Mouse (Mus musculus) midbrain, embryonic 15.5 days (tissue): Measurements from ENCODE around the gene Chn1. TPM values are rescaled to one million over a fixed set of nuclear protein-coding genes. Genes with fewer than 3 reads are reported as not detected.

Source experiments
- ATAC-seq: fragments of 200-750 bp; cut with Nextera tagmentation; replicated peaks from 2 replicates; pipeline ENCODE4 v1.8.0; 2017; ENCODE audit warnings: moderate TSS enrichment
- H3K27ac ChIP-seq: fragments of 300-500 bp; sonication (generic); 2 replicates; pipeline ENCODE4 v1.5.1; 2015; ENCODE audit warnings: mild to moderate bottlenecking, inconsistent platforms
- H3K27me3 ChIP-seq: fragments of 300-500 bp; sonication (generic); replicated peaks from 2 replicates; pipeline ENCODE4 v1.6.1; 2015; ENCODE audit warnings: inconsistent platforms
- H3K36me3 ChIP-seq: fragments of 300-500 bp; sonication (generic); replicated peaks from 2 replicates; pipeline ENCODE4 v1.6.1; 2015; ENCODE audit warnings: inconsistent platforms
- H3K4me1 ChIP-seq: fragments of 300-500 bp; sonication (generic); 2 replicates; pipeline ENCODE4 v1.6.1; 2015; ENCODE audit warnings: inconsistent platforms
- H3K4me2 ChIP-seq: fragments of 300-500 bp; sonication (generic); 2 replicates; pipeline ENCODE4 v1.6.1; 2015; ENCODE audit warnings: inconsistent platforms, mild to moderate bottlenecking, moderate library complexity
- H3K4me3 ChIP-seq: fragments of 300-500 bp; sonication (generic); 2 replicates; pipeline ENCODE4 v1.5.1; 2015; ENCODE audit warnings: mild to moderate bottlenecking, inconsistent platforms
- H3K9ac ChIP-seq: fragments of 300-500 bp; sonication (generic); 2 replicates; pipeline ENCODE4 v1.6.1; 2015; ENCODE audit warnings: mild to moderate bottlenecking, inconsistent platforms
- H3K9me3 ChIP-seq: fragments of 300-500 bp; sonication (generic); 2 replicates; pipeline ENCODE4 v1.6.1; 2016; ENCODE audit warnings: inconsistent platforms
- WGBS: fragments of 180-500 bp; shearing (Covaris S2); methylation state at CpG from one replicate; pipeline ENCODE4 v1.1.7; 2015; ENCODE audit warnings: mixed read lengths; 5-methylcytosine and 5-hydroxymethylcytosine counted together
- polyA plus RNA-seq: library from polyadenylated mRNA; unstranded; fragments of >200 nt; fragmentation: Nextera tagmentation; extraction: Ambion mirVana; gene quantifications from 2 replicates; pipeline ENCODE4 v1.2.1, GENCODE M21; 2015

Chn1 gene
- polyA plus RNA-seq, 1 experiment from 2014 or later, result 102 TPM

GRCm38 (mm10) chr2:73562656-73563055 lies 212.5 kb downstream of the Chn1 start:
- no peaks in the 10 kb centered on the region for H3K9me3 ChIP-seq
- no peaks in the 10 kb centered on the region for H3K27me3 ChIP-seq
- no peak overlapping the region for H3K4me3 ChIP-seq
- no peak overlapping the region for H3K4me2 ChIP-seq
- H3K36me3 ChIP-seq, result no peaks in the 10 kb centered on the region
- no peak overlapping the region for H3K9ac ChIP-seq
- H3K27ac ChIP-seq, result no peak overlapping the region
- 94% methylated on average over 9 of the region's 9 CpGs for WGBS
- no peak for ATAC-seq
- H3K4me1 ChIP-seq, result peaks cover 11% of the 10 kb centered on the region

- no peak overlapping the region for H3K27ac ChIP-seq
- H3K4me3 ChIP-seq, result peak overlapping the region; percentile 46
- 6% methylated on average over 8 of the region's 8 CpGs for WGBS
- H3K36me3 ChIP-seq, result no peaks in the 10 kb centered on the region
- H3K27me3 ChIP-seq, result no peaks in the 10 kb centered on the region
- peak; percentile 80 for ATAC-seq
- H3K9ac ChIP-seq, result 0 out of 2 replicates have a peak overlapping the region, but pooled peaks have one; percentile 42
- peaks cover 11% of the 10 kb centered on the region for H3K4me1 ChIP-seq
- H3K4me2 ChIP-seq, result peak overlapping the region; percentile 78
- H3K9me3 ChIP-seq, result no peaks in the 10 kb centered on the region
Measured at GRCm38 (mm10) chr2:73561665-73562063, 213.5 kb downstream of the Chn1 start.

- Histone ChIP-seq H3K36me3 (no peaks in the 10 kb centered on the region), H3K27me3 (no peaks in the 10 kb centered on the region), H3K27ac (no peak overlapping the region; the same call in 1 of the 2 replicates), H3K4me3 (peak overlapping the region; percentile 46), H3K9me3 (no peaks in the 10 kb centered on the region), H3K4me2 (peak overlapping the region; percentile 78), H3K9ac (peak overlapping the region; percentile 42), H3K4me1 (peaks cover 9% of the 10 kb centered on the region)
- ATAC-seq, result peak; percentile 82
- 1% methylated on average over 20 of the region's 23 CpGs for WGBS
Measured at GRCm38 (mm10) chr2:73560899-73561664, 214.1 kb downstream of the Chn1 start.

Other genes starting within 250 kb of the Chn1 start
- gene Wipf1, start 245.6 kb downstream of the Chn1 start, polyA plus RNA-seq, result 2.3 and 2.7 TPM in 2 replicates
- 0.18 and 0.24 TPM in 2 replicates for gene Chrna1, start 195.0 kb downstream of the Chn1 start, polyA plus RNA-seq
- gene Atf2, start 117.3 kb upstream of the Chn1 start, polyA plus RNA-seq, result 115 and 119 TPM in 2 replicates
- 968 and 1,008 TPM in 2 replicates for gene Atp5g3, start 136.0 kb upstream of the Chn1 start, polyA plus RNA-seq